Mouse (Mus musculus) forelimb bud, embryonic 11.5 days (tissue): ENCODE measurements at regions not wholly inside any gene's neighbourhood (a gene's known extent, or its start where the extent isn't known, plus 50 kb on each side); places are given as distances from the start of the nearest gene placed in this dataset.
A peak's percentile ranks its signal among the peaks of the same experiment; 100 is the strongest.

Experiments used
- DNase-seq: peaks from one replicate; pipeline ENCODE4 v3.0.0-alpha.2; 2012; ENCODE audit warnings: low read depth, low spot score

GRCm38 (mm10) chr1:42231091-42231490 lies 464.5 kb upstream of the Pou3f3 start:
- DNase-seq: no peak

DNA sequence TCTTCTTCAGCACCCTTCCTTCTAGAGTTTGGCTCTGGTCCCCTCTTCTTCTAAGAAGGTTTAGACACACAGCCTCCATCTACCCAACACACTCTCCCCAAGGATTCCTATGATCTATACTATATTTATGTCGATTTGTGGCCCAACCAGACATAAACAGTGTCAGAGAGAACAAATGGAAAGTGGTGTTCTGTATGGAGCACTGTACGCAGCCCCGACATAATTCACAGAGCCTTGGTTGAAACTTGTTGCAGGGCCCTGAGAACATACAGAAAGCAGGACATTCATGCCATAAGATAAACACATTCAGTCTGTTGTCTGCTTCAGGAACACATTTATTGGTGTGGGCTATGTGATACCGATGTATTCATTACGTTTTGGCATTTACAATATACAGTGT lies 463.7 kb upstream of the Pou3f3 start:
- DNase-seq: no peak

- no peak for DNase-seq
Observed at GRCm38 (mm10) chr1:42232716-42233115, 462.9 kb upstream of the Pou3f3 start.

DNA sequence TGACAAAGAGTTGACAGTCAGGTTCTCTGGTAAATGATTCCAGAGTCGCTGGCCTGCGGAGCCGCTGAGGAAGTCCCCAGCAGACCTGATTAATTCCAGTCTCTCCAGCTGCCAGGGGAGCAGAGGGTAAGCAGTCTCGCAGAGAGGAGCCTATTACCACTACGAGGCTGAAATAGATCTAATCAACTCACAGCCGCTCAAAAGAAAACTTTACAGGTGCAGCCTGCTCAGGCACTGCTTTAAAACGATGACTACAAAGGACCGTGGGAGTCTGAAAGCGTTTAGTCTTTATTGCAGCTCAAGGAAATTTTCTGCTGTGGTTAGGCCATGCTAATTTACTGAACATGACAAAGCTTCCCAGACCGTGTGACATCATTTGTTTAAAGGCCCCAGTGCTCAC lies 462.3 kb upstream of the Pou3f3 start:
- peak; percentile 61 for DNase-seq

DNA sequence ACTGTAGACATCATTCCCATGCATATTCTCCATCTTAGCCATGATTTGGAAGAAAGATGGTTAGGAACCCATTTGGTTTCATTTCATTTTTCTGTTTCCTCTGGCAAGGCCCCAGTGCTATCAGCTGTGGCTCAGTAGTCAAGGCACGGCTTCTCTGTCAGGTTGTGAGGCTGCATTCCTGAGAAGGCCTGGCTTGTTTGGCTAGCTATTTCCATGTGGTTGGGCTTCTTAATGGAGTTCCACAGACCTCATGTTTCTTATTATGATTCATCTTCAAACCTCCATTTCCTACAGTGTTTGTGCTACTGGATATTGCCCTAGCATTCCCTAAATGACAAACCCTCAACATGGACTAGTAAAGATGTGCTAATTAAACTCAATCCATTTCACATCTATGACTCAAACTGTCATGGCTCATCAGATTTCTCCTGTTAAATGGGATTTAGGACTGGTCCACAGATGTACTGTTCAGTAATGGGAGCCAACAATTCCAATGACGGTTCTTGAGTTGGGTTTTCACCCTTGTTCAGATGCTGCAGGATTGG lies 459.0 kb upstream of the Pou3f3 start:
- no peak for DNase-seq

GRCm38 (mm10) chr1:42238408-42238807 lies 457.2 kb upstream of the Pou3f3 start:
- DNase-seq: no peak

DNA sequence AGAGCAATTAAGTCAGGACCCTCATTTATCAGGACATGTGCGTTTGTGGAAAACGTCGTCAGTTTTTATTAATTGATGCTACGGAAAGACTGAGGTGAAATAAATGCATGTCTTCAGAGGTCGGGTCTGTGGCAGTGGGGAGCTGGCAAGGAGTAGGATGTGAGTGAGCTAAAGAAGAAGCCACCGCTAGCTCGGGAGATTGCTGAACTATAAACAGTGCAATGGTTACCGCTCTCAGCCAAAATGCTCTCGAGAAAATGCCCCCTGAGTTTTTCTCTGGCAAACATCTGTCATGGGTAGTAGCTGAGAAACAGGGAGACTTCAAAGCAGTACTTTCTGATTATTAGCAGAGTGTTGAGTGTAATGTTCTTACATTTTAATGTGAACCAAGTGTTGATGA lies 454.4 kb upstream of the Pou3f3 start:
- no peak for DNase-seq

GRCm38 (mm10) chr1:42241601-42242220 lies 453.9 kb upstream of the Pou3f3 start:
- DNase-seq: no peak

- peak; percentile 39 for DNase-seq
Observed at GRCm38 (mm10) chr1:42242586-42243457, 452.7 kb upstream of the Pou3f3 start.

- DNase-seq: peak; percentile 34
Observed at GRCm38 (mm10) chr1:42243458-42243855, 452.1 kb upstream of the Pou3f3 start.

GRCm38 (mm10) chr1:42243878-42244277 lies 451.7 kb upstream of the Pou3f3 start:
- no peak for DNase-seq

- DNase-seq: no peak
Observed at GRCm38 (mm10) chr1:42252386-42252785, 443.2 kb upstream of the Pou3f3 start.

GRCm38 (mm10) chr1:42253786-42254185 lies 441.8 kb upstream of the Pou3f3 start:
- no peak for DNase-seq

DNA sequence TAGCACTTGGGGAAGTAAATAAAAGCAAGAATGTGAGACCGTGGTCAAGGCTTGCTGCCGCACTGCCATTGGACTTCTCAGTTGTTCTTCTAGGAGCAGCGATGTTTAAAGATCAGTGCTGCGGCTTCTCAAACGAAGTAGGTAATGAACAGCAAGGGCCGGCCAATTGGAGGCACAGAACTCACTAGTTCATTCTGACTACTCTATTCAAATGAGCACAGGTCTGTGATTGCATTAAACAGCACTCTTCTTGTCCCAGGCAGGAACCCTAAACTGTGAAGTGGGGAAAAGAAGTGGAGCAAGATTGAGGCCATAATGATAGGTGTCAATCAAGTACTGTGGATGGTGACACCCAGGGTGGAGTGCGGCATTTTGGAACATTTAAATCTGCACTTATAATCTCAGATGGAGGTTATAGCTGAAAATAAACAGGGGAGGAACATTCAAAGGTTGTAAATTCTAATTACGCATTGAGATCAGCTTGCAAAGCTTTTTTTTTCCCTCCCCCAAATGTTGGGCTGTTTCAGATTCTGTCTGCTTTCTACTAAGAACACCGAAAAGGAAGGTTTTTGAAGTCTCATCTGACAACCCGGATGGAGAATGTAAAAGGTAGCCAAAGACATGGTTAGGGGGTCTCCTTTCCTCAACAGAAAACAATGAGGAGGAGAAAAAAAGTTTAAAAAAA lies 438.5 kb upstream of the Pou3f3 start:
- no peak for DNase-seq

DNA sequence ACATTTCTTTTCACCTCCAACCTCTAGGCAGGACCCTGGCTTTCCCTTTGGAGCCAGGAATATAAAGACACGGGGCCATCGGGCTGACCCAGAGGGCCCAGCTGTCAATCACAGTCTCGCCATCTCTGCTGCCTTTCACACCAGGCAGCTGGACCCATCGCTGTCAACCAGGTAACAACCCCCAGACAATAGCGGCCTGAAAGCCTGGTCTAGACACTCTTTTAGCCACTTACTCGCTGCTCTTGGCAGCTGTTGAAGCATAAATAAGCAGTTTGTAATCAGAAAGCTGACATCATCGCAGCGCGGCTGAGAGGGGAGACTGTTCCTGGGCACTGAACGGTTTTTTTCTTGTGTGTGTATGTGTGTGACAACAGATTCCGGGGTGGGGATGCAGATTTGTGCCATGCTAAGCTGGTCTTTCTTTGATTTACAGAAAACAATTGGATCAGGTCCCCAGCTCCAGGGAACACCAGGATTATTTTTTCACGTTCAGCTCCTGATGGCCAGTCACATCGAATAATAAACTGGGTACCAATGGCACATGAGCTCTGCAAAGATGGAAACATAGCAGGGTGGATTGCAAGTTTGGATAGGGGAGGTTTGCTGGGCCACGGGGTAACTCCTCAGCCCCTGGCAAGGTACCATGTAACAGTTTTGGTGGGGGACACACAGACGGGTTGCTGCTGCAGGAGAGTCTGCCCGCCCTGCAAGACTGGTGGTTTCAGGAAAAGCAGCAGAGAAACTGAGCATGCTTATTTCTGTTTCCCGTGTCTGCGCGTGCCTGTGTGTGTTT lies 437.6 kb upstream of the Pou3f3 start:
- DNase-seq: no peak

DNA sequence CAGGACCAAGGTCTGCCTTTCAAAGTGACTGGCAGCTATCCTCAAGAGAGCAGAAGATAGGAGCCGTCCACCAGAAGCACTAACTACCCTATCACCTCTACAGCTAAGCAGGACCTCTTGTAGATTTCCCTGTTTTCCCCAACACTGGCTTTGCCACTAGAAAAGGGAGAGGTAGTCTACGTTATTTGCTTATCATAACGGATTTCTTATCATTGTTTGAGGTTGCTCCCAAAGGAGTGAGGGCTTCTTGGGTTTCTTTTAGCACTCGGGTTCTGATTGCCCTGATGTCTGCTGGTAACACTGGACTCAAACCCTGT lies 437.0 kb upstream of the Pou3f3 start:
- no peak for DNase-seq

- DNase-seq: peak; percentile 37
Observed at GRCm38 (mm10) chr1:42259216-42259977, 436.2 kb upstream of the Pou3f3 start.

DNA sequence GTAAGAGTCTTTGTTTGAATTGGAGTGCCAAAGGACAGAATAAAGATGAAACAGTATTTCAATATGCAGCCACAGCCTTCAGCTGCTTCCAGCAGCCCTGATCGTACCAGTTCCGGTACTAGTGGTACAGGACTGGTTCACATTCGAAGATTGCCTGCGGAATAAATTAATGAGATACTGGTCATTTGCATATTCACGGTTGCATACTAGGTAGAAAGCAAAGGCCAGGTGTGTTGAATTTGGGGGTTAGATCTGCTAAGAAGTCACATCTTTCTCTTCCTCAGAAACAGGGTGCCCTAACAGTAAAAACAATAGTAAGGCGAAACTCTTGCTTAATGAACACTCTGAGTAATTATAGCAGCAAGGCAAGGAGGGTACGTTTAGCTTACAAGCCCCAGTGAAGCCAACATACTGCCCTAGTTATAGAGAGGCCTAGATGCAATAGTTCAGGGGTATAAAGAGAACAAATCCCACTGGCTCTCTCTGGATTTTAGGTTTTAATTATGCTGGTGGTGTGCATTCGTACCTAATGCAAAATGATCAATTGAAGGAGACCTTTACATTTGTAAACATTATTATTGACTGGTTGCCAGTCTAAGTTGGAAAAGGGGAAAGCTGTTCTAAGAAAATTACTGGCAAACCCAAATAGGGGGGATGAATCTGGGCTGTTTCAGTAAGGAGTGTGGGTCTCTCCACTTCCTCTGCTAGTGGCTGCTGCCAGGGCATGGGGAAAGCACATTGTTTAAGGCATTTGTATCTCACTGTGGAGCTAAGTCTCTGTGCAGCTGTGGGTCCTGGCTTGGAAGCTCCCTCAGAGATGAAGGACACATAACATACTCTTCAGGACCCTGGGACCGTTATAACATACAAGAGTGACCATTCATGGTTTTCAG lies 435.3 kb upstream of the Pou3f3 start:
- no peak for DNase-seq

- no peak for DNase-seq
Observed at GRCm38 (mm10) chr1:42261031-42261430, 434.5 kb upstream of the Pou3f3 start.

GRCm38 (mm10) chr1:42261800-42262199 lies 433.8 kb upstream of the Pou3f3 start:
- peak; percentile 23 for DNase-seq
